Mouse (Mus musculus) T-helper 2 cell (primary cell): ENCODE measurements around the gene Kcnq5.

Experiments
- in situ Hi-C: fragments of 300-600 bp; cut with MboI, MseI; formaldehyde crosslinking; loops from one replicate; pipeline ENCODE4 v1.15.1; 2025; ENCODE audit warnings: high pct_unique_total_duplicates

The Kcnq5 gene

GRCm38 (mm10) chr1:21961251-21962082, at the start of gene Kcnq5:
Gene Kcnq5, minus strand, starts transcription at chr1:21961942.
- in situ Hi-C loops = loop anchor here (10.0 kb wide), 1 partner anchor 747 kb away; the partner anchor contains the start of gene Tmem14a

- in situ Hi-C loops = no loop called here
These were observed 18.0 kb upstream of the Kcnq5 start for GRCm38 (mm10) chr1:21979755-21980154.

- in situ Hi-C loops = no loop called here
These were observed 17.6 kb upstream of the Kcnq5 start for GRCm38 (mm10) chr1:21979292-21979691.

- in situ Hi-C loops = loop anchor here (5.0 kb wide), 1 partner anchor 567 kb away; no protein-coding TSS in a partner anchor
These were observed 12.3 kb upstream of the Kcnq5 start for GRCm38 (mm10) chr1:21974040-21974439.

GRCm38 (mm10) chr1:21967139-21967538, 5.4 kb upstream of the Kcnq5 start:
- in situ Hi-C loops = loop anchor here (10.0 kb wide), 1 partner anchor 752 kb away; the partner anchor contains the start of gene Tmem14a

GRCm38 (mm10) chr1:21962896-21963864, 1.4 kb upstream of the Kcnq5 start:
- in situ Hi-C loops = loop anchor here (10.0 kb wide), 1 partner anchor 748 kb away; the partner anchor contains the start of gene Tmem14a

GRCm38 (mm10) chr1:21962083-21962471, 335 bp upstream of the Kcnq5 start:
- in situ Hi-C loops = loop anchor here (10.0 kb wide), 1 partner anchor 747 kb away; the partner anchor contains the start of gene Tmem14a

- in situ Hi-C loops = loop anchor here (10.0 kb wide), 1 partner anchor 746 kb away; the partner anchor contains the start of gene Tmem14a
These were observed 1.1 kb downstream of the Kcnq5 start for GRCm38 (mm10) chr1:21960421-21961250.

GRCm38 (mm10) chr1:21959648-21960285, 2.0 kb downstream of the Kcnq5 start:
- in situ Hi-C loops = loop anchor here (10.0 kb wide), 1 partner anchor 745 kb away; the partner anchor contains the start of gene Tmem14a

- in situ Hi-C loops = no loop called here
These were observed 3.7 kb downstream of the Kcnq5 start for GRCm38 (mm10) chr1:21958013-21958412.

GRCm38 (mm10) chr1:21940831-21941230, 20.9 kb downstream of the Kcnq5 start:
- in situ Hi-C loops = no loop called here

- in situ Hi-C loops = no loop called here
These were observed 34.6 kb downstream of the Kcnq5 start for GRCm38 (mm10) chr1:21927182-21927581.

GRCm38 (mm10) chr1:21923293-21923642, 38.5 kb downstream of the Kcnq5 start:
- in situ Hi-C loops = no loop called here

GRCm38 (mm10) chr1:21922578-21923292, 39.0 kb downstream of the Kcnq5 start:
- in situ Hi-C loops = no loop called here

GRCm38 (mm10) chr1:21919276-21919675, 42.5 kb downstream of the Kcnq5 start:
- in situ Hi-C loops = no loop called here

GRCm38 (mm10) chr1:21896067-21896719, 65.5 kb downstream of the Kcnq5 start:
- in situ Hi-C loops = no loop called here

GRCm38 (mm10) chr1:21883747-21884146, 78.0 kb downstream of the Kcnq5 start:
- in situ Hi-C loops = no loop called here

- in situ Hi-C loops = no loop called here
These were observed 90.9 kb downstream of the Kcnq5 start for GRCm38 (mm10) chr1:21870889-21871288.

- in situ Hi-C loops = no loop called here
These were observed 93.3 kb downstream of the Kcnq5 start for GRCm38 (mm10) chr1:21868484-21868883.
